Mouse (Mus musculus): ENCODE measurements around the gene Luzp2.

GRCm38 (mm10) chr7:54836437-54836836, 1.1 kb downstream of the Luzp2 start:
- no peak for TF ChIP-seq CTCF (IDR thresholded peaks at IDR 0.05; ENCODE audit: insufficient read depth, low read depth, low read length)
- no peak for TF ChIP-seq POLR2A (IDR thresholded peaks at IDR 0.05; ENCODE audit: insufficient read depth, low read depth, low read length)

All from olfactory bulb, adult 2 months (tissue).